Mouse (Mus musculus) G1E (cell line): ENCODE results near the gene Alg9.

Experiments used
- CTCF ChIP-seq: IDR thresholded peaks from 2 replicates; pipeline ENCODE4 v1.5.1; 2012; ENCODE audit warnings: low read depth, low read length, inconsistent platforms, mixed read lengths
- POLR2AphosphoS5 ChIP-seq: IDR thresholded peaks from 2 replicates; pipeline ENCODE4 v1.6.1; 2012; ENCODE audit warnings: low read depth, low read length, inconsistent platforms; ENCODE audit not compliant: insufficient replicate concordance

- TF ChIP-seq CTCF (no peak), POLR2AphosphoS5 (no peak)
These were observed 93.4 kb downstream of the Alg9 start for GRCm38 (mm10) chr9:50868182-50868581.
